Mouse (Mus musculus) left cerebral cortex, adult 2 months (tissue): ENCODE measurements at regions not wholly inside any gene's neighbourhood (a gene's known extent, or its start where the extent isn't known, plus 50 kb on each side); places are given as distances from the start of the nearest gene placed in this dataset.

Source experiments
- DNase-seq, 2 experiments: peaks; one replicate each; pipeline ENCODE4 v3.0.0; 2021 to 2022; ENCODE audit warnings: low spot score in 2 of 2, mixed read lengths in 1 of 2; ENCODE audit errors: extremely low spot score in 1 of 2
- H3K27ac ChIP-seq: fragments of 200-600 bp; 2 replicates; pipeline ENCODE4 v1.8.1; 2022
- H3K4me3 ChIP-seq: fragments of 200-600 bp; 2 replicates; pipeline ENCODE4 v1.8.1; 2022
- CTCF ChIP-seq: fragments of 200-600 bp; IDR thresholded peaks from 2 replicates; pipeline ENCODE4 v1.8.1; 2022; ENCODE audit warnings: antibody characterized with exemption, mild to moderate bottlenecking, moderate library complexity
- intact Hi-C: fragments of 180-260 bp; cut with DNase I; formaldehyde crosslinking; loops from one replicate; pipeline ENCODE4 v1.15.1; 2025

DNA sequence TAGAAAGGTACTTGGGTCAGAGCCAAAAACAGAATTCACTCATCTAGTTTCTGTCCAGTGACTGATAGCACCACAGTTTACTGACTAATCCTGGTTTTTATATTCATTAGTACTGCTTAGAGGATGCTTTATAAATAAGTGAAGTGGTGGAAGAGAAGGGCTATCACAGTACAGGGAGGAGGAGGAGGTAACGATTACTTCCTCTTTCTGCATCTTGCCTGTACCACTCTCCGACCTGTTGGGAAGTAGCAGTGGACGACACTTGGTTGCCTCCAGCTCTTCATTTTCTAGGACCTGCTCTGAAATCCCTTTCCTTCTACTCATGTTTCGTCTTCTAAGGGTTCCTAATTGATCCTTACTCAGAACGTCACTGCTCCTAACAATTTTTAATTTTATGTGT, 283.5 kb upstream of the Sstr1 start:
- no peak for DNase-seq
- Histone ChIP-seq H3K27ac (no peak overlapping the region), H3K4me3 (no peak overlapping the region)
- intact Hi-C loops: no loop called here
- TF ChIP-seq CTCF: no peak

DNA sequence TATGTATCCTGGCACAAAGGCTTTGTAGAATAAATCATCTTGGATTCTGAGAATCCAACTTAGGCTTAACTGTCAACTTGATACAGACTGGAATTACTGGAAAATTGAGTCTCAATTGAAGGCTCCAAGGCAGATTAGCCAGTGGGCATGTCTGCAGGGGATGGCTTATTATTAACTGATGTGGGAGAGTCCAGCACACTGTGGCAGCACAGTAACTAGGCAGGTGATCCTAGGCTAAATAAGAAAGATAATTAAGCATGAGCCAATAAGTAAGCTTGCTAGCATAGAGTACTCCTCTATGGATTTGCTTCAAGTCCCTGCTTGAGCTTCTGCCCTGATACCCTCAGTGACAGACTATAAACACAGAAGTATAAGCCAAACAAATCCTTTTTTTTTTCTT, 279.7 kb upstream of the Sstr1 start:
- intact Hi-C loops: no loop called here
- no peak for DNase-seq
- Histone ChIP-seq H3K27ac (no peak overlapping the region), H3K4me3 (no peak overlapping the region)
- no peak for TF ChIP-seq CTCF

DNA sequence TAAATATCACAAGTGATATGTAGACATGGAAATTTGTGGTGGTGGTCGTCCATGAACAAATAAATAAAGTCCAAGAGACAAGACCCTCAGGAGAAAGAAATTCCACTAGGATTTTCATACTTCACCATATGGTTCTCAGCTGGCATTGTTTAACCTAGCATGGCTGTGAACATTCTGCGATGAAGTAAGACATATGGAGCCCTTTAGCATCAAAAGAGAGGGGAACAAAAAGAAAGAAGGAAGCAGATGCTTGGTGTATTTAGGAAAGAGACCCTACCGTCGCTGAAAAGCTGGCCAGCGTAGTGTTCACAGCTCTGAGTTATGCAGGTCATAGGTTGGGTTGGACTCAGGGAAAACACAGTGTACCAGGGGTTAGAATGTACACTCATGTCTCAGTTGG, 261.7 kb upstream of the Sstr1 start:
- TF ChIP-seq CTCF: no peak

DNA sequence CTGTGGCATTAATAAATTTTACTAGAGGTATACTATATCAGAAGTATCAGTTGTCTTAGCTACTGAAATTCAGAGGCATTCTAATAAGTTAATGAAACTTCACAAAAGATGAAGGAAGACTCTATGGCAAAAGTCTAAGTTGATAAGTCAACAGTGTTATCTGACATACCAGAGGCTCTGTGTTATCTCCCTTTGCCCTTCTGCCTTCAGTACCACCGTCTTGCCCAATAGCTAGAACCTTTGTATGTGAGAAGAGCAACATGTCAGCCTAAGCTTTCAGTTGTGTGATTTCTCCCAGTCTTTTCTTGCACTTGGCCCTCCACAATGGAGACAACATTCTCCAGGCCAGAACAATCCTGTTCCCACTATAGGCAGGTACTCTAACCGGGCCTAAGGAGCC, 253.0 kb upstream of the Sstr1 start:
- DNase-seq: no peak
- H3K27ac ChIP-seq: no peak overlapping the region
- H3K4me3 ChIP-seq: no peak overlapping the region
- no peak for TF ChIP-seq CTCF
- intact Hi-C loops: no loop called here

More for the DNA sequence above, 261.7 kb upstream of the Sstr1 start:
- no peak overlapping the region for H3K4me3 ChIP-seq
- intact Hi-C loops: no loop called here
- H3K27ac ChIP-seq: no peak overlapping the region
- DNase-seq: no peak

DNA sequence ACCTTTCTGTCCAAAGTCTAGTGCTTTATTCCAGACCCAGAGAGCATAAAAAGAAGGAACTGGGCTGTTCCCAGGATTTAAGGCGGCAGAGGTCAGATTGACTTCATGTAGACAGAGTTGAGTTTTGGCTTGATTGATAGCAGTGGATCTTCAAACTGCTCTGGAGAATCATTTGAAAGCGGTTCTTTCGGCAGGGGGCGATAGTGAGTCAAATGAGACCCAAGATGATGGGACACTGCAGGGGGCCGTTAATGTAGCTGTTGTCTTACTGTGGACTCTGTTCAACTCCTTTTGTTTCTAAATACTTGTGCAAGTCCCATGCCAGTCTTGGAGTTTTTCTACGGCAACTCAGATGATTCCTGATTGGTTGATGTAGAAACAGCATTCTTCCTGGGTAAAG, 251.4 kb upstream of the Sstr1 start:
- intact Hi-C loops: no loop called here
- no peak for DNase-seq
- TF ChIP-seq CTCF: no peak
- Histone ChIP-seq H3K4me3 (no peak overlapping the region), H3K27ac (no peak overlapping the region)

DNA sequence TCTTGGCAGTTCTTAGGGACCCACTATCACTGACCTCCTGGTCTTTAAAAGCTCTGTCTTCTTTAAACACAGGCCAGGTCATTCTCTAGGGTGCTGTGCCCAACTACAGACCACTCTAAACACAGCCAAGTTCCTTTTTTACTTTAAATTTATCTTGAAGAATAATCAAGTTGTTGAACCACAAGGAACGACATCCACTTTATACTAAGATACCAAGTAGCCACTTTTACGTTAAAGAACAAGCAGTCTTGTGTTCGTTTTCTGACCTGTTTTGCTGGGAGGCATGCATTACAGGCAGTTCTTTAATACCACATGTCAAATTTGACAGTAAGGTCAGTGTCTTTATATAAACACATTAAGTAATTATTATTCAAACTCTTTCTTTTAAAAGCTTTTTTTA, 242.4 kb upstream of the Sstr1 start:
- Histone ChIP-seq H3K4me3 (no peak overlapping the region), H3K27ac (no peak overlapping the region)
- no peak for DNase-seq
- TF ChIP-seq CTCF: no peak
- intact Hi-C loops: no loop called here

DNA sequence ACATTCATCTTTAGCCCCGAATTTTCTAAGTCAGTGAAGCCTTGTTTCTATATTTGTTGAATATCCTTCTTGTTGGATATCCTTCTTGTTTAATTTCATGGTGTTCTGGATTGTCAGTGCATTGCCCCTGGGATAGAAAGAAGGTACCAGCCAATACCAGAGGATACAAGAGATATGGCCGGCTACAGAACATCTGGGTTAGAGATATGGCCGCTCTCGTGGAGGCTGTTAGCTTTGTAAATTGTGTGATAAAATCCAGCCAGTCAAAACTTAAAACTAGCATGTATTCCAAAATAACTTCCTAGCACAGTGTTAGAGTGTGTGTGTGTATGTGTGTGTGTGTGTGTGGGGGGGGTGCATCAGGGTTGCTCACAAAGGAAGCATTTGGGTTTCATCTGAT, 241.4 kb upstream of the Sstr1 start:
- Histone ChIP-seq H3K4me3 (no peak overlapping the region), H3K27ac (no peak overlapping the region)
- DNase-seq: no peak
- intact Hi-C loops: no loop called here
- no peak for TF ChIP-seq CTCF

DNA sequence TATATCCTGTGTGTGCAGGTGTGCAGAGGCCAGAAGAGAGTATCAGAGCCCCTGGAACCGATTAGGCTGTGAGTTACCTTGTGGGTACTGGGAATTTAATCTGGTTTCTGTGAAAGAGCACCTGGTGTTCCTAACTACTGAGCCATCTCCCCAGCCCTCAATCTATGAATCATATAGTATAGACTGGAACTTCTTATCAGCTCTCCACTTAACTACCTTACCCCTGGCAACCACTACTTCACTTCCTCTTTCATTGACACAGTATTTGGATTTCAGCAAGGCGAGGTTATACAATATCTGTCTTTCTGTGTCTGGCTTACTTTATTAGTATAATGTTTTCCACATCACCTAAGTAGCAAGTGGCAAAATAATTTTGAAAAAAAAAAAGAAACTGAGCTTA, 239.1 kb upstream of the Sstr1 start:
- no peak overlapping the region for H3K4me3 ChIP-seq
- DNase-seq: no peak

More for the DNA sequence above, 239.1 kb upstream of the Sstr1 start:
- no peak overlapping the region for H3K27ac ChIP-seq
- TF ChIP-seq CTCF: no peak
- intact Hi-C loops: no loop called here
